Mouse (Mus musculus) neutrophil, adult 5-6 weeks (primary cell): Measurements from ENCODE around the gene Mrgprd. TPM values are rescaled to one million over a fixed set of nuclear protein-coding genes. Genes with fewer than 3 reads are reported as not detected.
A peak's percentile ranks its signal among the peaks of the same experiment; 100 is the strongest.

Experiments used
- ATAC-seq: fragments of 151-379, 151-347 bp; 2 replicates; pipeline ENCODE4 v1.8.0; 2017; ENCODE audit warnings: mild to moderate bottlenecking, moderate TSS enrichment; ENCODE audit not compliant: insufficient number of reproducible peaks, poor library complexity, low FRiP score, severe bottlenecking; ENCODE audit errors: extremely low read depth
- total RNA-seq: library from RNA; stranded (forward); fragments of 200-1000 nt; gene quantifications from 2 replicates; pipeline ENCODE4 v1.2.3, GENCODE M21; 2017

Gene Mrgprd
- total RNA-seq: not detected in 2 replicates

GRCm38 (mm10) chr7:145314785-145315411, at the start of gene Mrgprd:
TSS of gene Mrgprd (plus strand) at chr7:145314835.
- ATAC-seq: no peak

GRCm38 (mm10) chr7:145266011-145266410, 48.6 kb upstream of the Mrgprd start:
- ATAC-seq: no peak

- no peak for ATAC-seq
Observed at GRCm38 (mm10) chr7:145268890-145269289, 45.7 kb upstream of the Mrgprd start.

- ATAC-seq: 0 out of 2 replicates have a peak, but pooled peaks have one; percentile 1
Observed at GRCm38 (mm10) chr7:145270955-145271354, 43.7 kb upstream of the Mrgprd start.

GRCm38 (mm10) chr7:145275488-145275887, 39.1 kb upstream of the Mrgprd start:
- no peak for ATAC-seq

GRCm38 (mm10) chr7:145281396-145281795, 33.2 kb upstream of the Mrgprd start:
- ATAC-seq: no peak

GRCm38 (mm10) chr7:145283041-145283440, 31.6 kb upstream of the Mrgprd start:
- peak; percentile 67 for ATAC-seq

- ATAC-seq: peak; percentile 88
Observed at GRCm38 (mm10) chr7:145283487-145284187, 31.0 kb upstream of the Mrgprd start, which contains the start of gene Tpcn2. TSS of gene Tpcn2 (minus strand) at chr7:145284011.

- ATAC-seq: no peak
Observed at GRCm38 (mm10) chr7:145284293-145284692, 30.3 kb upstream of the Mrgprd start.

GRCm38 (mm10) chr7:145285476-145285875, 29.2 kb upstream of the Mrgprd start:
- ATAC-seq: no peak

GRCm38 (mm10) chr7:145287410-145287809, 27.2 kb upstream of the Mrgprd start:
- no peak for ATAC-seq

- no peak for ATAC-seq
Observed at GRCm38 (mm10) chr7:145289302-145289701, 25.3 kb upstream of the Mrgprd start.

GRCm38 (mm10) chr7:145291847-145292246, 22.8 kb upstream of the Mrgprd start:
- ATAC-seq: no peak

GRCm38 (mm10) chr7:145292726-145293125, 21.9 kb upstream of the Mrgprd start:
- no peak for ATAC-seq

- no peak for ATAC-seq
Observed at GRCm38 (mm10) chr7:145293859-145294258, 20.8 kb upstream of the Mrgprd start.

- ATAC-seq: no peak
Observed at GRCm38 (mm10) chr7:145298666-145299490, 15.8 kb upstream of the Mrgprd start.

GRCm38 (mm10) chr7:145299562-145300320, 14.9 kb upstream of the Mrgprd start:
- no peak for ATAC-seq

- ATAC-seq: no peak
Observed at GRCm38 (mm10) chr7:145300321-145301007, 14.2 kb upstream of the Mrgprd start, which contains the start of gene Mrgprf. TSS of gene Mrgprf (plus strand) at chr7:145300828.
